Mouse (Mus musculus): ENCODE measurements around the gene Mpdu1. TPM values are rescaled to one million over a fixed set of nuclear protein-coding genes. Genes with fewer than 3 reads are reported as not detected.

Mpdu1 gene
- polyA plus RNA-seq, 1 experiment, result 39.1 TPM

DNA sequence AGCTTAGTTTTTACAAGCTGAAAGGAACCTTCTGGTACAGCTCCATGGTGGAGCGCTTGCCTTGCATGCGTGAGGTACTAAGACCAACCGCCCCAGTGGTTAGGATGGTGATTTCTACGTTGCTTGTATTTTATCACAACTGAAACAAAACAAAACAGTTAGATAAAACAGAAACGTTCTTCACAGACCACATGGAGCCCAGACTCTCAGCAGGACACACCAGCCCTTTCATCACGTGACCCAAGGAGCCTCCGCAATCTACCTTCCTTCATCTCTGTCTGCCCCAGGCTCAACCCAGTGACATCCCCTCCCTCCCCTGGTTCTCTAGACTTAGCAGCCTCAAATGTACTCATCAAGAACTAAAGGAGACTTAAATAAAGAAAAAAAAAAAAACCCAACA lies 53.0 kb downstream of the Mpdu1 start:
- H3K4me3 ChIP-seq, result no peak overlapping the region
- TF ChIP-seq USF1 (IDR thresholded peaks at IDR 0.05; ENCODE audit: low read depth), result no peak
- no peak for TF ChIP-seq E2F4 (IDR thresholded peaks at IDR 0.05; ENCODE audit: insufficient read depth)
- H3K27me3 ChIP-seq (ENCODE audit: control insufficient read depth, insufficient read depth, insufficient read length), result peaks cover 15% of the 10 kb centered on the region
- no peaks in the 10 kb centered on the region for H3K79me2 ChIP-seq (ENCODE audit: control insufficient read depth, insufficient read depth)
- H3K36me3 ChIP-seq (ENCODE audit: control insufficient read depth, insufficient read depth), result no peaks in the 10 kb centered on the region
- H3K4me2 ChIP-seq (ENCODE audit: low read depth), result no peak overlapping the region
- no peak overlapping the region for H3ac ChIP-seq (ENCODE audit: control insufficient read depth, insufficient read length)

DNA sequence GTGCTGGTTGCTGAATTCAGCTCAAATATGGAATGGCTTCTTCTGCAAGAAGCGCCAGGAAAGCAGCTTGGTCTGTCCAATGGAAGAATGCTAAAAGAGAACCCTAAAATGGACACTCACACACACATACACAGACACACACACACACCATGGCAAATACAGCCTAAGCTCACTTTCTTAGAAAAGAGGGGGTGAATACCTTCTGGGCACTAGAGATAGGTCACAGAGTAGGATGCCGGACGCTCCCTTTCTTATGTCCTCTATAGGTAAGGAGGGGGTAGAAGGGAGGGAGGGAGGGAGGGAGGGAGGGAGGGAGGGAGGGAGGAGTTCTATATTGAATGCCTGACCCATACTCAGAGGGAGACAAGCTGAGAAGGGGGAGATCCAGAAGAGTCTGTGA lies 53.9 kb downstream of the Mpdu1 start:
- Histone ChIP-seq H3K4me3 (no peak overlapping the region), H3K4me2 (ENCODE audit: low read depth) (no peak overlapping the region), H3ac (ENCODE audit: control insufficient read depth, insufficient read length) (no peak overlapping the region), H3K79me2 (ENCODE audit: control insufficient read depth, insufficient read depth) (no peaks in the 10 kb centered on the region), H3K36me3 (ENCODE audit: control insufficient read depth, insufficient read depth) (no peaks in the 10 kb centered on the region), H3K27me3 (ENCODE audit: control insufficient read depth, insufficient read depth, insufficient read length) (peaks cover 24% of the 10 kb centered on the region)
- TF ChIP-seq POLR2A (IDR thresholded peaks at IDR 0.05; ENCODE audit: insufficient read length, low read depth), result no peak
- TF ChIP-seq MAX (IDR thresholded peaks at IDR 0.05; ENCODE audit: low read depth), result no peak
- TF ChIP-seq REST (IDR thresholded peaks at IDR 0.05; ENCODE audit: insufficient read depth, insufficient read length), result no peak
- no peak for TF ChIP-seq TCF12 (IDR thresholded peaks at IDR 0.05; ENCODE audit: insufficient read depth, poor library complexity, severe bottlenecking)
- no peak for TF ChIP-seq POLR2AphosphoS2 (IDR thresholded peaks at IDR 0.05; ENCODE audit: insufficient read length, low read depth)
- no peak for TF ChIP-seq CEBPB (IDR thresholded peaks at IDR 0.05; ENCODE audit: insufficient read depth, poor library complexity, severe bottlenecking)
- TF ChIP-seq TCF3 (IDR thresholded peaks at IDR 0.05; ENCODE audit: insufficient read length, low read depth), result no peak
- no peak for TF ChIP-seq MYOD1 (IDR thresholded peaks at IDR 0.05; ENCODE audit: control insufficient read depth in 1 of 3, insufficient read length in 2 of 3, low read depth in 2 of 3)
- no peak for TF ChIP-seq E2F4 (IDR thresholded peaks at IDR 0.05; ENCODE audit: insufficient read depth)
- TF ChIP-seq SRF (IDR thresholded peaks at IDR 0.05; ENCODE audit: control insufficient read depth, insufficient read length, low read depth), result no peak
- TF ChIP-seq MYOG (IDR thresholded peaks at IDR 0.05; ENCODE audit: control insufficient read depth in 1 of 3, insufficient read depth in 1 of 3, insufficient read length in 2 of 3, low read depth in 2 of 3), result no peak
- TF ChIP-seq USF1 (IDR thresholded peaks at IDR 0.05; ENCODE audit: low read depth), result no peak

DNA sequence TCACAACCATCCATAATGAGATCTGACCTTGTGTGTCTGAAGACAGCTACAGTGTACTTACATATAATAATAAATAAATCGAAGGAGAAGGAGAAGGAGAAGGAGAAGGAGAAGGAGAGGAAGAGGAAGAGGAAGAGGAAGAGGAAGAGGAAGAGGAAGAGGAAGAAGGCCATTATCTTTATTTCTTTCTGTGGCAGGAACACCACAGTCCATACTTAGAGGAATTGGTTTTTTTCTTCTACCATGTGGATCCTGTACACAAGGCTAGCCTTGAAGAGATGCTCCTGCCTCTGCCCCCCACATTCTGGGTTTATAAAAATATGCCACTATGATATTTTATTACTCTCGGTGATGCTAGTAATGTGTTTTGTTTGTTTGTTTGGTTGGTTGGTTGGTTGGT lies 55.6 kb downstream of the Mpdu1 start:
- H3ac ChIP-seq (ENCODE audit: control insufficient read depth, insufficient read length), result no peak overlapping the region
- H3K4me2 ChIP-seq (ENCODE audit: low read depth), result no peak overlapping the region
- H3K79me2 ChIP-seq (ENCODE audit: control insufficient read depth, insufficient read depth), result no peaks in the 10 kb centered on the region
- peaks cover 27% of the 10 kb centered on the region for H3K27me3 ChIP-seq (ENCODE audit: control insufficient read depth, insufficient read depth, insufficient read length)
- no peaks in the 10 kb centered on the region for H3K36me3 ChIP-seq (ENCODE audit: control insufficient read depth, insufficient read depth)
- no peak overlapping the region for H3K4me3 ChIP-seq
- TF ChIP-seq POLR2A (IDR thresholded peaks at IDR 0.05; ENCODE audit: insufficient read length, low read depth), result no peak
- no peak for TF ChIP-seq TCF12 (IDR thresholded peaks at IDR 0.05; ENCODE audit: insufficient read depth, poor library complexity, severe bottlenecking)
- TF ChIP-seq E2F4 (IDR thresholded peaks at IDR 0.05; ENCODE audit: insufficient read depth), result no peak
- no peak for TF ChIP-seq POLR2AphosphoS2 (IDR thresholded peaks at IDR 0.05; ENCODE audit: insufficient read length, low read depth)
- no peak for TF ChIP-seq TCF3 (IDR thresholded peaks at IDR 0.05; ENCODE audit: insufficient read length, low read depth)
- no peak for TF ChIP-seq USF1 (IDR thresholded peaks at IDR 0.05; ENCODE audit: low read depth)
- no peak for TF ChIP-seq SRF (IDR thresholded peaks at IDR 0.05; ENCODE audit: control insufficient read depth, insufficient read length, low read depth)
- no peak for TF ChIP-seq CEBPB (IDR thresholded peaks at IDR 0.05; ENCODE audit: insufficient read depth, poor library complexity, severe bottlenecking)
- TF ChIP-seq MAX (IDR thresholded peaks at IDR 0.05; ENCODE audit: low read depth), result no peak
- no peak for TF ChIP-seq MYOG (IDR thresholded peaks at IDR 0.05; ENCODE audit: control insufficient read depth in 1 of 3, insufficient read depth in 1 of 3, insufficient read length in 2 of 3, low read depth in 2 of 3)
- no peak for TF ChIP-seq REST (IDR thresholded peaks at IDR 0.05; ENCODE audit: insufficient read depth, insufficient read length)

Other genes starting within 250 kb of the Mpdu1 start
- gene Kdm6b, start 249.0 kb downstream of the Mpdu1 start, polyA plus RNA-seq (2012; fragmentation: generic; extraction: Trizol), result 31.0 TPM
- gene Dnah2, start 113.5 kb downstream of the Mpdu1 start, polyA plus RNA-seq (2012; fragmentation: generic; extraction: Trizol), result 0.24 TPM
- gene Efnb3, start 102.4 kb downstream of the Mpdu1 start, polyA plus RNA-seq (2012; fragmentation: generic; extraction: Trizol), result 0.36 TPM
- gene Wrap53, start 82.4 kb downstream of the Mpdu1 start, polyA plus RNA-seq (2012; fragmentation: generic; extraction: Trizol), result 9.1 TPM
- gene Trp53, start 82.3 kb downstream of the Mpdu1 start, polyA plus RNA-seq (2012; fragmentation: generic; extraction: Trizol), result 119 TPM
- 6.6 TPM for gene Atp1b2, start 56.7 kb downstream of the Mpdu1 start, polyA plus RNA-seq (2012; fragmentation: generic; extraction: Trizol)
- gene Shbg, start 44.7 kb downstream of the Mpdu1 start, polyA plus RNA-seq (2012; fragmentation: generic; extraction: Trizol), result 0.05 TPM
- 3.6 TPM for gene Sat2, start 40.6 kb downstream of the Mpdu1 start, polyA plus RNA-seq (2012; fragmentation: generic; extraction: Trizol)
- 104 TPM for gene Fxr2, start 29.7 kb downstream of the Mpdu1 start, polyA plus RNA-seq (2012; fragmentation: generic; extraction: Trizol)
- 0.07 TPM for gene Sox15, start 7.3 kb downstream of the Mpdu1 start, polyA plus RNA-seq (2012; fragmentation: generic; extraction: Trizol)
- gene Cd68, start 3.5 kb upstream of the Mpdu1 start, polyA plus RNA-seq (2012; fragmentation: generic; extraction: Trizol), result 0.96 TPM
- 553 TPM for gene Eif4a1, start 9.8 kb upstream of the Mpdu1 start, polyA plus RNA-seq (2012; fragmentation: generic; extraction: Trizol)
- gene Senp3, start 19.4 kb upstream of the Mpdu1 start, polyA plus RNA-seq (2012; fragmentation: generic; extraction: Trizol), result 70.5 TPM
- gene Tnfsf13, start 23.1 kb upstream of the Mpdu1 start, polyA plus RNA-seq (2012; fragmentation: generic; extraction: Trizol), result 0.07 TPM
- 5.5 TPM for gene Tnfsf12, start 33.2 kb upstream of the Mpdu1 start, polyA plus RNA-seq (2012; fragmentation: generic; extraction: Trizol)
- 1.6 TPM for gene Tnfsfm13, start 33.5 kb upstream of the Mpdu1 start, polyA plus RNA-seq (2012; fragmentation: generic; extraction: Trizol)
- 69.5 TPM for gene Polr2a, start 96.0 kb upstream of the Mpdu1 start, polyA plus RNA-seq (2012; fragmentation: generic; extraction: Trizol)
- 0.26 TPM for gene Slc35g3, start 99.3 kb upstream of the Mpdu1 start, polyA plus RNA-seq (2012; fragmentation: generic; extraction: Trizol)
- 9.4 TPM for gene Zbtb4, start 103.3 kb upstream of the Mpdu1 start, polyA plus RNA-seq (2012; fragmentation: generic; extraction: Trizol)
- gene Chrnb1, start 133.3 kb upstream of the Mpdu1 start, polyA plus RNA-seq (2012; fragmentation: generic; extraction: Trizol), result 95.3 TPM
- 17.5 TPM for gene Fgf11, start 139.2 kb upstream of the Mpdu1 start, polyA plus RNA-seq (2012; fragmentation: generic; extraction: Trizol)
- gene Tmem102, start 143.0 kb upstream of the Mpdu1 start, polyA plus RNA-seq (2012; fragmentation: generic; extraction: Trizol), result 0.61 TPM
- gene Gm39566, start 152.7 kb upstream of the Mpdu1 start, polyA plus RNA-seq (2012; fragmentation: generic; extraction: Trizol), result 0.02 TPM
- gene Spem2, start 155.8 kb upstream of the Mpdu1 start, polyA plus RNA-seq (2012; fragmentation: generic; extraction: Trizol), result not detected
- gene Spem1, start 159.5 kb upstream of the Mpdu1 start, polyA plus RNA-seq (2012; fragmentation: generic; extraction: Trizol), result 0.05 TPM
- gene Nlgn2, start 175.1 kb upstream of the Mpdu1 start, polyA plus RNA-seq (2012; fragmentation: generic; extraction: Trizol), result 12.8 TPM
- 259 TPM for gene Tmem256, start 175.9 kb upstream of the Mpdu1 start, polyA plus RNA-seq (2012; fragmentation: generic; extraction: Trizol)
- gene Plscr3, start 183.7 kb upstream of the Mpdu1 start, polyA plus RNA-seq (2012; fragmentation: generic; extraction: Trizol), result 91.9 TPM
- not detected for gene Tnk1, start 196.1 kb upstream of the Mpdu1 start, polyA plus RNA-seq (2012; fragmentation: generic; extraction: Trizol)
- gene Tmem95, start 215.4 kb upstream of the Mpdu1 start, polyA plus RNA-seq (2012; fragmentation: generic; extraction: Trizol), result not detected
- 24.5 TPM for gene Kctd11, start 218.8 kb upstream of the Mpdu1 start, polyA plus RNA-seq (2012; fragmentation: generic; extraction: Trizol)
- 1.4 TPM for gene Acap1, start 232.9 kb upstream of the Mpdu1 start, polyA plus RNA-seq (2012; fragmentation: generic; extraction: Trizol)
- gene 2810408A11Rik, start 238.3 kb upstream of the Mpdu1 start, polyA plus RNA-seq (2012; fragmentation: generic; extraction: Trizol), result 3.0 TPM
- gene Neurl4, start 238.4 kb upstream of the Mpdu1 start, polyA plus RNA-seq (2012; fragmentation: generic; extraction: Trizol), result 42.2 TPM

Measured in myocyte (in vitro differentiated cells).